In the genomic region with DNA sequence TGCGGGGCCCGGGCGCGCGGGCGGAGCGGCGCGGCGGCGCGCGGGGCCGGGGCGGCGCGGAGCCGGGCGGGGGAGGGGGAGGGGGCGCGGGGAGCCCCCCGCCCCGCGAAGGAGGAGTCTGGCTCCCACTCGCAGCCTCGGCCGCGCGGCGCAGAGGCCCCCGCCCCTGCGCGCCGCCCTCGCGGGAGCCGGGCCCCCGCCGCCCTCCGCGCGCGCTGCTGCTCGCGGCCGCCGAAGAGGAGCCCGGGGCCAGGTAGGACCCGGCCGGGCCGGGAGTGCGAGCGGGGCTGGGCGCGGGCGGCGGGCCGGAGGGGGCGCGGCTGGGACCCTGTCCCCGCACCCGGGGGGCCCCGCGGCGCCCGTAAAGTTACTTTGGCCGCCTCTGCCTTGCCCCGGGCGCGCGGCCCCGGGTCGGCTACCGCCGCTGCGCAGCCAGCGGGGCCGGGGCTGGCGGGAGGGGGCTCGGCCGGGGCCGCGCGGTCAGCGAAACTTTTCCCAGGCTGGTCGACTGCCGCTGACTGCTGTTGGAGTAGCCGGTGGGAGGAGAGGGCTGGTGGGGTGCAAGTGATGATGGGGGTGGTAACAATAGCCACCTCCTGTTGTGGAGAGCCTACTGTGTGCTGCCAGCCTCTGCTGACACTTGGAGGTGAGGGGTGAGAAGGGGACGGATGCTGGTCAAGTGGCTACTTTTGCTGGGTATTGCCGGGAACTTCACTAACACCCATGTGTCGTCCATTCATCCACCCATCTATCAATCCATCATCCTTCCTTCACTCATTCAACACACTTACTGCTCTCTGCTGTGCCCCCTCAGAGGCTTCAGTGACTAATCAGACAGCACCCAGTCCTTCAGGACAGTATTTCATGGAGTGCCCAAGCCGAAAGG, we compare ENCODE assay signal across 11 mouse cellular contexts. TPM values are rescaled to one million over a fixed set of nuclear protein-coding genes. Genes with fewer than 3 reads are reported as not detected.
DNase-seq lines count a peak whose midpoint lies in the region; ATAC-seq lines count a peak whose summit lies in the region.
"Had no signal": no experiment of that assay in that cellular context is flagged by ENCODE, and none has a peak within 500 bp of the region (broad histone marks: within the 10 kb centered on the region; RNA-seq: fewer than 3 reads in every experiment).

No protein-coding gene starts in this region.

- 0 out of 2 replicates have a peak overlapping the region, but pooled peaks have one; percentile 48 for H3K9ac ChIP-seq in kidney, embryonic 15.5 days
- peak overlapping the region; percentile 80 for H3K9ac ChIP-seq in embryonic facial prominence, embryonic 13.5 days
- peak overlapping the region; percentile 31; the same call in 1 of the 2 replicates for H3K9ac ChIP-seq in intestine, embryonic 16.5 days (ENCODE audit: low read depth, low read length)
- H3K9ac ChIP-seq in neural tube, embryonic 12.5 days: peak overlapping the region; percentile 74
- H3K9ac ChIP-seq: liver, embryonic 14.5 days had no signal

- 2% methylated on average over 43 of the region's 92 CpGs for WGBS in kidney, embryonic 15.5 days
- 3% methylated on average over 65 of the region's 92 CpGs for WGBS in embryonic facial prominence, embryonic 13.5 days
- 2% methylated on average over 47 of the region's 92 CpGs for WGBS in intestine, embryonic 16.5 days
- WGBS in neural tube, embryonic 12.5 days: 3% methylated on average over 53 of the region's 92 CpGs

- DNase-seq in kidney, adult 9 months: no peak
- DNase-seq in spleen, postnatal 10 days (ENCODE audit: low spot score in 2 of 2): no peak
- no peak for DNase-seq in cerebellum, adult 9-11 months
- DNase-seq: gastrocnemius, postnatal 14 days; right cerebral cortex, adult 18-20 months had no signal

- H3K27ac ChIP-seq in kidney, embryonic 15.5 days: no peak overlapping the region
- H3K27ac ChIP-seq in embryonic facial prominence, embryonic 13.5 days: no peak overlapping the region
- no peak overlapping the region for H3K27ac ChIP-seq in intestine, embryonic 16.5 days (ENCODE audit: low read length)
- no peak overlapping the region for H3K27ac ChIP-seq in neural tube, embryonic 12.5 days
- H3K27ac ChIP-seq: liver, embryonic 14.5 days had no signal

- no peaks in the 10 kb centered on the region for H3K9me3 ChIP-seq in kidney, embryonic 15.5 days (replicated peaks)
- no peaks in the 10 kb centered on the region for H3K9me3 ChIP-seq in embryonic facial prominence, embryonic 13.5 days
- H3K9me3 ChIP-seq in intestine, embryonic 16.5 days (ENCODE audit: control insufficient read depth, low read length): no peaks in the 10 kb centered on the region
- H3K9me3 ChIP-seq in neural tube, embryonic 12.5 days: no peaks in the 10 kb centered on the region

- peak overlapping the region; percentile 58 for H3K4me3 ChIP-seq in kidney, embryonic 15.5 days (replicated peaks)
- H3K4me3 ChIP-seq in embryonic facial prominence, embryonic 13.5 days: peak overlapping the region; percentile 70
- H3K4me3 ChIP-seq in intestine, embryonic 16.5 days (ENCODE audit: low read length): peak overlapping the region; percentile 48
- H3K4me3 ChIP-seq in neural tube, embryonic 12.5 days: peak overlapping the region; percentile 62

- H3K4me1 ChIP-seq in kidney, embryonic 15.5 days: peaks cover 11% of the 10 kb centered on the region
- peaks cover 20% of the 10 kb centered on the region for H3K4me1 ChIP-seq in embryonic facial prominence, embryonic 13.5 days
- no peaks in the 10 kb centered on the region for H3K4me1 ChIP-seq in intestine, embryonic 16.5 days (ENCODE audit: control insufficient read depth, insufficient read depth, low read length)
- H3K4me1 ChIP-seq in neural tube, embryonic 12.5 days: peaks cover 14% of the 10 kb centered on the region

- H3K36me3 ChIP-seq in kidney, embryonic 15.5 days: no peaks in the 10 kb centered on the region
- H3K36me3 ChIP-seq in embryonic facial prominence, embryonic 13.5 days: no peaks in the 10 kb centered on the region
- no peaks in the 10 kb centered on the region for H3K36me3 ChIP-seq in intestine, embryonic 16.5 days (ENCODE audit: control insufficient read depth, insufficient read depth, low read length)
- no peaks in the 10 kb centered on the region for H3K36me3 ChIP-seq in neural tube, embryonic 12.5 days

- peak overlapping the region; percentile 94 for H3K4me2 ChIP-seq in kidney, embryonic 15.5 days
- H3K4me2 ChIP-seq in embryonic facial prominence, embryonic 13.5 days: peak overlapping the region; percentile 91
- H3K4me2 ChIP-seq in intestine, embryonic 16.5 days (ENCODE audit: low read depth, low read length): peak overlapping the region; percentile 72
- H3K4me2 ChIP-seq in neural tube, embryonic 12.5 days (replicated peaks): peak overlapping the region; percentile 95

- peak; percentile 22; the same call in 1 of the 2 replicates for ATAC-seq in kidney, embryonic 15.5 days (replicated peaks; ENCODE audit: low FRiP score)
- ATAC-seq in embryonic facial prominence, embryonic 13.5 days (ENCODE audit: insufficient number of reproducible peaks, insufficient read depth, low FRiP score, low TSS enrichment, low read depth): no peak
- no peak for ATAC-seq in intestine, embryonic 16.5 days
- ATAC-seq in neural tube, embryonic 12.5 days (ENCODE audit: low FRiP score, low read depth): 0 out of 2 replicates have a peak, but pooled peaks have one; percentile 29
- ATAC-seq in inflammation-experienced regulatory T-cells, adult 6 months: no peak

- peaks cover 83% of the 10 kb centered on the region for H3K27me3 ChIP-seq in kidney, embryonic 15.5 days
- H3K27me3 ChIP-seq in embryonic facial prominence, embryonic 13.5 days: peaks cover 57% of the 10 kb centered on the region
- peaks cover 39% of the 10 kb centered on the region for H3K27me3 ChIP-seq in intestine, embryonic 16.5 days (replicated peaks; ENCODE audit: control insufficient read depth, insufficient read depth, low read length)
- H3K27me3 ChIP-seq in neural tube, embryonic 12.5 days (replicated peaks): peaks cover 39% of the 10 kb centered on the region

RNA-seq across cellular contexts. Expression of gene Mpped1, which starts 0.8 kb away (rescaled TPM):
- polyA plus RNA-seq in kidney, embryonic 15.5 days (2015; fragmentation: Nextera tagmentation; extraction: Ambion mirVana): 0.41 and 0.70 TPM in 2 replicates
- 12.1 and 12.8 TPM in 2 replicates for polyA plus RNA-seq in embryonic facial prominence, embryonic 13.5 days (2015; fragmentation: Nextera tagmentation; extraction: Ambion mirVana)
- polyA plus RNA-seq in intestine, embryonic 16.5 days (2015; fragmentation: Nextera tagmentation; extraction: Ambion mirVana): 0.21 and 0.22 TPM in 2 replicates
- polyA plus RNA-seq in neural tube, embryonic 12.5 days (2016; fragmentation: Nextera tagmentation; extraction: Ambion mirVana): 3.9 and 4.0 TPM in 2 replicates
- polyA plus RNA-seq in inflammation-experienced regulatory T-cells, adult 6 months (2017; shearing (Covaris generic)): not detected

RNA-seq across cellular contexts. Expression of gene Scube1, which starts 55.3 kb away (rescaled TPM):
- polyA plus RNA-seq in kidney, embryonic 15.5 days (2015; fragmentation: Nextera tagmentation; extraction: Ambion mirVana): 5.1 and 6.1 TPM in 2 replicates
- 22.9 and 24.1 TPM in 2 replicates for polyA plus RNA-seq in embryonic facial prominence, embryonic 13.5 days (2015; fragmentation: Nextera tagmentation; extraction: Ambion mirVana)
- polyA plus RNA-seq in intestine, embryonic 16.5 days (2015; fragmentation: Nextera tagmentation; extraction: Ambion mirVana): 3.6 and 4.1 TPM in 2 replicates
- 29.7 and 32.4 TPM in 2 replicates for polyA plus RNA-seq in neural tube, embryonic 12.5 days (2016; fragmentation: Nextera tagmentation; extraction: Ambion mirVana)
- not detected for polyA plus RNA-seq in inflammation-experienced regulatory T-cells, adult 6 months (2017; shearing (Covaris generic))

Comparison
In these comparisons a context has a peak if more than half of its experiments do, and no peak if none do; other contexts are left out.
1. ATAC-seq: peak in kidney, embryonic 15.5 days (single experiment) and neural tube, embryonic 12.5 days (single experiment); none in embryonic facial prominence, embryonic 13.5 days (single experiment), intestine, embryonic 16.5 days (single experiment) and inflammation-experienced regulatory T-cells, adult 6 months (single experiment).
2. Peak in every context shown above with its lines, with median percentiles within 50 percentile points of each other: H3K4me2 ChIP-seq, H3K4me3 ChIP-seq and H3K9ac ChIP-seq.